Mouse (Mus musculus) stomach, postnatal 0 days (tissue): Measurements from ENCODE around the gene Uqcrfs1. TPM values are rescaled to one million over a fixed set of nuclear protein-coding genes. Genes with fewer than 3 reads are reported as not detected.
A peak's percentile ranks its signal among the peaks of the same experiment; 100 is the strongest.

Experiments used
- ATAC-seq: fragments of 200-750 bp; cut with Nextera tagmentation; 2 replicates; pipeline ENCODE4 v1.8.0; 2017; ENCODE audit not compliant: low FRiP score, low TSS enrichment
- DNase-seq: peaks from one replicate; pipeline ENCODE4 v3.0.0-alpha.2; 2016; ENCODE audit warnings: low spot score
- H3K27ac ChIP-seq: fragments of 300-500 bp; sonication (generic); replicated peaks from 2 replicates; pipeline ENCODE4 v1.5.1; 2014; ENCODE audit warnings: mild to moderate bottlenecking, control low read depth
- H3K27me3 ChIP-seq: fragments of 300-500 bp; sonication (generic); 2 replicates; pipeline ENCODE4 v1.6.1; 2014; ENCODE audit warnings: low read length; ENCODE audit not compliant: control insufficient read depth, insufficient read depth
- H3K36me3 ChIP-seq: fragments of 300-500 bp; sonication (generic); 2 replicates; pipeline ENCODE4 v1.6.1; 2014; ENCODE audit warnings: low read length, mixed read lengths; ENCODE audit not compliant: control insufficient read depth, insufficient read depth
- H3K4me1 ChIP-seq: fragments of 300-500 bp; sonication (generic); replicated peaks from 2 replicates; pipeline ENCODE4 v1.6.1; 2014; ENCODE audit warnings: antibody characterized with exemption; ENCODE audit not compliant: control insufficient read depth, insufficient read depth
- H3K4me2 ChIP-seq: fragments of 300-500 bp; sonication (generic); replicated peaks from 2 replicates; pipeline ENCODE4 v1.6.1; 2014; ENCODE audit warnings: low read depth, mild to moderate bottlenecking, control low read depth, moderate library complexity
- H3K4me3 ChIP-seq: fragments of 300-500 bp; sonication (generic); 2 replicates; pipeline ENCODE4 v1.5.1; 2014; ENCODE audit warnings: low read depth, low read length, control low read depth
- H3K9ac ChIP-seq: fragments of 300-500 bp; sonication (generic); 2 replicates; pipeline ENCODE4 v1.6.1; 2014; ENCODE audit warnings: mild to moderate bottlenecking, low read length, control low read depth, mixed read lengths
- H3K9me3 ChIP-seq: fragments of 300-500 bp; sonication (generic); 2 replicates; pipeline ENCODE4 v1.6.1; 2016; ENCODE audit warnings: low read length; ENCODE audit not compliant: control insufficient read depth
- CTCF ChIP-seq: IDR thresholded peaks from 2 replicates; pipeline ENCODE4 v1.5.1; 2016; ENCODE audit warnings: antibody characterized with exemption, low read depth, mild to moderate bottlenecking, moderate library complexity
- EP300 ChIP-seq: optimal IDR thresholded peaks from 2 replicates; pipeline ENCODE3; 2016; ENCODE audit warnings: antibody characterized with exemption
- WGBS: fragments of 180-500 bp; shearing (Covaris S2); extraction: QIAGEN DNeasy Blood & Tissue Kit; methylation state at CpG from one replicate; pipeline ENCODE4 v1.1.7; 2014; 5-methylcytosine and 5-hydroxymethylcytosine counted together
- polyA plus RNA-seq: library from polyadenylated mRNA; unstranded; fragments of >200 nt; fragmentation: Nextera tagmentation; extraction: Ambion mirVana; gene quantifications from 2 replicates; pipeline ENCODE4 v1.2.1, GENCODE M21; 2015

The Uqcrfs1 gene
- polyA plus RNA-seq, 1 experiment from 2014 or later: 337 TPM

GRCm38 (mm10) chr13:30523246-30523891 lies 21.8 kb downstream of the Uqcrfs1 start:
- 92% methylated on average over 5 of the region's 5 CpGs for WGBS

GRCm38 (mm10) chr13:30521282-30521902 lies 23.8 kb downstream of the Uqcrfs1 start:
- Histone ChIP-seq H3K9ac (0 out of 2 replicates have a peak overlapping the region, but pooled peaks have one; percentile 2), H3K9me3 (no peaks in the 10 kb centered on the region), H3K27me3 (no peaks in the 10 kb centered on the region), H3K4me3 (no peak overlapping the region), H3K4me2 (peak overlapping the region; percentile 39), H3K27ac (no peak overlapping the region), H3K36me3 (no peaks in the 10 kb centered on the region), H3K4me1 (no peaks in the 10 kb centered on the region)
- ATAC-seq: no peak
- 33% methylated on average over 16 of the region's 16 CpGs for WGBS
- TF ChIP-seq EP300 (no peak), CTCF (no peak)
- no peak for DNase-seq

More at GRCm38 (mm10) chr13:30523246-30523891, 21.8 kb downstream of the Uqcrfs1 start:
- ATAC-seq (no peak), DNase-seq (no peak)
- no peaks in the 10 kb centered on the region for H3K9me3 ChIP-seq
- no peak overlapping the region for H3K4me2 ChIP-seq
- no peaks in the 10 kb centered on the region for H3K36me3 ChIP-seq
- no peaks in the 10 kb centered on the region for H3K4me1 ChIP-seq
- TF ChIP-seq EP300 (no peak), CTCF (no peak)
- no peaks in the 10 kb centered on the region for H3K27me3 ChIP-seq
- no peak overlapping the region for H3K4me3 ChIP-seq
- H3K27ac ChIP-seq: no peak overlapping the region
- no peak overlapping the region for H3K9ac ChIP-seq

- no peak overlapping the region for H3K27ac ChIP-seq
- no peak for TF ChIP-seq EP300
- TF ChIP-seq CTCF: no peak
- no peak overlapping the region for H3K4me3 ChIP-seq
- H3K9me3 ChIP-seq: no peaks in the 10 kb centered on the region
- DNase-seq (no peak), ATAC-seq (no peak)
- H3K9ac ChIP-seq: no peak overlapping the region
- H3K4me2 ChIP-seq: no peak overlapping the region
- no peaks in the 10 kb centered on the region for H3K36me3 ChIP-seq
- no peaks in the 10 kb centered on the region for H3K27me3 ChIP-seq
- H3K4me1 ChIP-seq: no peaks in the 10 kb centered on the region
These were observed 27.0 kb downstream of the Uqcrfs1 start for GRCm38 (mm10) chr13:30518191-30518590.

- Histone ChIP-seq H3K36me3 (no peaks in the 10 kb centered on the region), H3K9ac (no peak overlapping the region), H3K27me3 (no peaks in the 10 kb centered on the region), H3K9me3 (no peaks in the 10 kb centered on the region), H3K4me1 (no peaks in the 10 kb centered on the region), H3K27ac (no peak overlapping the region), H3K4me3 (no peak overlapping the region), H3K4me2 (no peak overlapping the region)
- ATAC-seq (no peak), DNase-seq (no peak)
- WGBS: 71% methylated on average over 4 of the region's 4 CpGs
- TF ChIP-seq EP300 (no peak), CTCF (no peak)
These were observed 37.5 kb downstream of the Uqcrfs1 start for GRCm38 (mm10) chr13:30507651-30508050.

- WGBS: 37% methylated on average over 7 of the region's 7 CpGs
- Histone ChIP-seq H3K4me3 (no peak overlapping the region), H3K4me1 (no peaks in the 10 kb centered on the region), H3K9me3 (no peaks in the 10 kb centered on the region), H3K27ac (no peak overlapping the region), H3K27me3 (no peaks in the 10 kb centered on the region), H3K36me3 (no peaks in the 10 kb centered on the region), H3K9ac (no peak overlapping the region), H3K4me2 (no peak overlapping the region)
- ATAC-seq (no peak), DNase-seq (no peak)
- TF ChIP-seq EP300 (no peak), CTCF (peak; percentile 82)
These were observed 43.2 kb downstream of the Uqcrfs1 start for GRCm38 (mm10) chr13:30501860-30502395.

Other genes with a start within 250 kb of the Uqcrfs1 start
- 1.6 and 2.6 TPM in 2 replicates for gene Agtr1a, start 208.9 kb downstream of the Uqcrfs1 start, polyA plus RNA-seq
- gene Dusp22, start 114.6 kb upstream of the Uqcrfs1 start, polyA plus RNA-seq: 49.2 and 51.4 TPM in 2 replicates
- 0.04 and 0.05 TPM in 2 replicates for gene Irf4, start 203.9 kb upstream of the Uqcrfs1 start, polyA plus RNA-seq